Mouse (Mus musculus) forebrain, embryonic 16.5 days (tissue): Measurements from ENCODE around the gene Tdo2. TPM values are rescaled to one million over a fixed set of nuclear protein-coding genes. Genes with fewer than 3 reads are reported as not detected.

Source experiments
- ATAC-seq: fragments of 200-750 bp; cut with Nextera tagmentation; 2 replicates; pipeline ENCODE4 v1.8.0; 2017; ENCODE audit warnings: mild to moderate bottlenecking, moderate library complexity
- H3K27ac ChIP-seq: fragments of 300-500 bp; sonication (generic); 2 replicates; pipeline ENCODE4 v1.5.1; 2014; ENCODE audit warnings: low read length, control low read depth
- H3K27me3 ChIP-seq: fragments of 300-500 bp; sonication (generic); replicated peaks from 2 replicates; pipeline ENCODE4 v1.6.1; 2014; ENCODE audit warnings: low read length; ENCODE audit not compliant: control insufficient read depth, insufficient read depth
- H3K36me3 ChIP-seq: fragments of 300-500 bp; sonication (generic); 2 replicates; pipeline ENCODE4 v1.6.1; 2014; ENCODE audit not compliant: control insufficient read depth, insufficient read depth
- H3K4me1 ChIP-seq: fragments of 300-500 bp; sonication (generic); replicated peaks from 2 replicates; pipeline ENCODE4 v1.6.1; 2014; ENCODE audit warnings: low read length; ENCODE audit not compliant: control insufficient read depth, insufficient read depth
- H3K4me2 ChIP-seq: fragments of 300-500 bp; sonication (generic); 2 replicates; pipeline ENCODE4 v1.6.1; 2014; ENCODE audit warnings: mild to moderate bottlenecking, low read length, control low read depth
- H3K4me3 ChIP-seq: fragments of 300-500 bp; sonication (generic); replicated peaks from 2 replicates; pipeline ENCODE4 v1.5.1; 2014; ENCODE audit warnings: mild to moderate bottlenecking, low read length, control low read depth
- H3K9ac ChIP-seq: fragments of 300-500 bp; sonication (generic); replicated peaks from 2 replicates; pipeline ENCODE4 v1.6.1; 2014; ENCODE audit warnings: low read depth, low read length, control low read depth
- H3K9me3 ChIP-seq: fragments of 300-500 bp; sonication (generic); 2 replicates; pipeline ENCODE4 v1.6.1; 2016; ENCODE audit warnings: low read length; ENCODE audit not compliant: control insufficient read depth
- WGBS: fragments of 180-500 bp; shearing (Covaris S2); extraction: QIAGEN DNeasy Blood & Tissue Kit; methylation state at CpG from one replicate; pipeline ENCODE4 v1.1.7; 2014; 5-methylcytosine and 5-hydroxymethylcytosine counted together
- polyA plus RNA-seq: library from polyadenylated mRNA; unstranded; fragments of >200 nt; fragmentation: Nextera tagmentation; extraction: Ambion mirVana; gene quantifications from 2 replicates; pipeline ENCODE4 v1.2.1, GENCODE M21; 2015

Gene Tdo2
- polyA plus RNA-seq, 1 experiment from 2014 or later, result 1.3 TPM

- no peaks in the 10 kb centered on the region for H3K4me1 ChIP-seq
- H3K4me2 ChIP-seq, result no peak overlapping the region
- 94% methylated on average over 2 of the region's 2 CpGs for WGBS
- no peaks in the 10 kb centered on the region for H3K27me3 ChIP-seq
- no peak overlapping the region for H3K9ac ChIP-seq
- no peaks in the 10 kb centered on the region for H3K9me3 ChIP-seq
- H3K27ac ChIP-seq, result no peak overlapping the region
- H3K36me3 ChIP-seq, result no peaks in the 10 kb centered on the region
- H3K4me3 ChIP-seq, result no peak overlapping the region
- no peak for ATAC-seq
These were observed 10.1 kb upstream of the Tdo2 start for GRCm38 (mm10) chr3:81986103-81986502.

DNA sequence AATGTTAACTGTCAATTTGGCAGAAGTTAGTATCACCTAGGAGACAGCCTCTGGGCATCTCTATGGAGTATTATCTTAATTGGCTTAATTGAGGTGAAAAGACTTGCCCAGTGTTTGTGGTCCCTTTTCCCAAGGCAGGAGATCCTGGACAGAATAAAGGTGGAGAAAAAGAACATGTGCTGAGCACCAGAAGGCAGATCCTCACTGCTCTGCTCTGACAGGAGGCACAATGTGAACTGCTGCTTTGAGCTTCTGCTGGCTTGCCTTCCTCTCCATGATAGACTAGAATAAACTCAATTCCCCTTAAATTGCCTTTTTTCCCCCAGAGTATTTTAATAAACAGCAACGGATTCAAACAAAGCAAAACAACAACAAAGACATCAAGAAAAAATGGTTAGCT, 9.1 kb upstream of the Tdo2 start:
- no peak overlapping the region for H3K4me3 ChIP-seq
- H3K4me1 ChIP-seq, result no peaks in the 10 kb centered on the region
- H3K27ac ChIP-seq, result no peak overlapping the region
- no peaks in the 10 kb centered on the region for H3K9me3 ChIP-seq
- no peaks in the 10 kb centered on the region for H3K27me3 ChIP-seq
- H3K4me2 ChIP-seq, result no peak overlapping the region
- no peaks in the 10 kb centered on the region for H3K36me3 ChIP-seq
- H3K9ac ChIP-seq, result no peak overlapping the region
- WGBS, result 47% methylated on average over 1 of the region's 1 CpGs
- no peak for ATAC-seq

DNA sequence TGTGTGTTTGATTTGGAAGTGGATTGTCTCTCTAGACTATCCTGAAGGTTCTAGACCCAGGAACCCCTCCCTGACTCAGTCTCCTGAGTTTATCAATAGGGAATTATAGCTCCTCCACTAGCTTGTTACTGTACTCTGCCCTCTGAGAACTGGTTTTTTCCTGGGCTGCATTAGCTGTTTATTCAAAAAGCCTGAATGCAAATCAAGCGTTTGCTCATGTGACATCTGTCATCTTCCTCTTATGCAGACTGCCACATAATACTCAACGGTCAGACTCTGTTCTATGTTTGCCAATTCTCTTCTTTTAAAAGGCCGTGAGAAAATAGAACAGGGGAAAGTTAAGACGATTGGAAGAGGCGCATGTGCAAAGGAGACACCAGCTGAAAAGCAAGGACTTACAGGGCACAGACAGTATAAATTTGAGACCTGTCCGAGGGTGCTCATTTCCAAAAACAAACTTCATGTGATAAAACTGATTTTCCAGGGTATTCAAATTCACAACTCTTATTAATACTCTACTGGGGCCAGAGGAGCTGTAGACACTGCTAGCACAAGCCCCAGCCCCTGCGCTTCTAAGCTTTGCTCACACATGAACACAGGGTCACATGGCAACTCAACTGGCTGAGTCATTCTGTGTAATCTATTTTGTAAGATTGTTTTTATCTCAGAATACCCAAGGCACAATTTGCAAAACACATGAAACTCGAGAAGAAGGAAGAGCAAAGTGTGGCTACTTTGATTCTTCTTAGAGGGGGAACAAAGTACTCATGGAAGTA, 7.3 kb upstream of the Tdo2 start:
- no peak overlapping the region for H3K9ac ChIP-seq
- 76% methylated on average over 8 of the region's 8 CpGs for WGBS
- H3K36me3 ChIP-seq, result no peaks in the 10 kb centered on the region
- no peaks in the 10 kb centered on the region for H3K4me1 ChIP-seq
- H3K4me3 ChIP-seq, result no peak overlapping the region
- no peak overlapping the region for H3K27ac ChIP-seq
- no peaks in the 10 kb centered on the region for H3K27me3 ChIP-seq
- H3K4me2 ChIP-seq, result no peak overlapping the region
- ATAC-seq, result no peak
- no peaks in the 10 kb centered on the region for H3K9me3 ChIP-seq

DNA sequence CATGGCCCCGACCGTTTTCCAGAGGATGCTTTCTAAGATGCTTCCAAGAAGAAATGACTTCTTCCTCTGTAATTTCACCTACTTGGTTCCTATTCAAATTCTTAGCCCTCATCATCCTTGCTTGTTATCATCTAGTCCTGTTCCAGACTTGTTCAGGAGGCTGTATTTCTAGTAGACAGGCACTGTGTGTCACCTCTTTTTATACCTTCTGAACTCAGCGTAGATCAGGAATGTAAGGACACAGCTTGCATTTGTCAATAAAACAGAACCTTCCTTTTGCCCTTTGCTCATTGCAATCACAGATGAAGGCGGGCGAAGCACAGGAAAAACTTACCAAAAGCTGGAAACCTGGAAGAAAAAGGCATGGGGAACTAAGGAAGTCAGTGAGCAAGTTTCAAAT, 6.0 kb upstream of the Tdo2 start, which contains the start of gene Asic5:
TSS of gene Asic5 (plus strand) at position 301 of the 400 bp plus-strand sequence.
- Histone ChIP-seq H3K9ac (no peak within 1 kb of the TSS), H3K27ac (no peak within 1 kb of the TSS), H3K4me2 (no peak within 1 kb of the TSS), H3K36me3 (no peaks in the 10 kb centered on the region), H3K4me1 (no peaks in the 10 kb centered on the region), H3K27me3 (no peaks in the 10 kb centered on the region), H3K4me3 (no peak within 1 kb of the TSS), H3K9me3 (no peaks in the 10 kb centered on the region)
- ATAC-seq, result no peak
- WGBS, result 92% methylated on average over 5 of the region's 5 CpGs

GRCm38 (mm10) chr3:81981576-81981975, 5.6 kb upstream of the Tdo2 start:
- no peaks in the 10 kb centered on the region for H3K9me3 ChIP-seq
- H3K4me3 ChIP-seq, result no peak overlapping the region
- no peak overlapping the region for H3K27ac ChIP-seq
- H3K4me1 ChIP-seq, result no peaks in the 10 kb centered on the region
- 93% methylated on average over 5 of the region's 5 CpGs for WGBS
- H3K27me3 ChIP-seq, result no peaks in the 10 kb centered on the region
- no peak overlapping the region for H3K4me2 ChIP-seq
- ATAC-seq, result no peak
- H3K9ac ChIP-seq, result no peak overlapping the region
- no peaks in the 10 kb centered on the region for H3K36me3 ChIP-seq

- 73% methylated on average over 4 of the region's 4 CpGs for WGBS
- H3K9me3 ChIP-seq, result no peaks in the 10 kb centered on the region
- H3K27ac ChIP-seq, result no peak overlapping the region
- no peaks in the 10 kb centered on the region for H3K36me3 ChIP-seq
- no peaks in the 10 kb centered on the region for H3K27me3 ChIP-seq
- no peak overlapping the region for H3K4me2 ChIP-seq
- H3K9ac ChIP-seq, result no peak overlapping the region
- ATAC-seq, result no peak
- H3K4me3 ChIP-seq, result no peak overlapping the region
- H3K4me1 ChIP-seq, result no peaks in the 10 kb centered on the region
These were observed 395 bp downstream of the Tdo2 start for GRCm38 (mm10) chr3:81975607-81976006.

GRCm38 (mm10) chr3:81964596-81964995, 11.4 kb downstream of the Tdo2 start:
- Histone ChIP-seq H3K4me3 (no peak overlapping the region), H3K9me3 (no peaks in the 10 kb centered on the region), H3K27me3 (no peaks in the 10 kb centered on the region), H3K27ac (no peak overlapping the region), H3K9ac (no peak overlapping the region), H3K4me1 (peaks cover 2% of the 10 kb centered on the region; the same call in 1 of the 2 replicates), H3K4me2 (no peak overlapping the region), H3K36me3 (no peaks in the 10 kb centered on the region)
- no peak for ATAC-seq
- 56% methylated on average over 3 of the region's 3 CpGs for WGBS

DNA sequence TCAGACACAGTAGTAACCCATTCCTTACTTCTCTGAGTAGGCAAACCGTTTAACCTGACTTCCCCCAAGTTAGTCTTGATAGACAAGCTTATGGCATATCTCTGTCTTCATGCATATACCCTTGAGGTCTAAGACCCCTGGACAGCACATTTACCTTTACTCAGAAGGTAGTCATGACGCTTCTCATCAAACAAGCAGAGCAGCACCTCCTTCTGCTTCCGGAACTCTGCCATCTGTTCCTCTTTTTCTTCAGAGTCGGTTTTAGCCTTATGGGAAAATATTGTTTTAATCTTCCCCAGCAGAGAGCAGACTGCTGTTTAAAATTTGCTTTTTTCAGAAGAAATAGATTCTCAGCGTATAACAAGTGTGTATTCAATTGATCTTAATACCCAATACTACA, 12.2 kb downstream of the Tdo2 start:
- 72% methylated on average over 5 of the region's 5 CpGs for WGBS
- H3K4me3 ChIP-seq, result no peak overlapping the region

DNA sequence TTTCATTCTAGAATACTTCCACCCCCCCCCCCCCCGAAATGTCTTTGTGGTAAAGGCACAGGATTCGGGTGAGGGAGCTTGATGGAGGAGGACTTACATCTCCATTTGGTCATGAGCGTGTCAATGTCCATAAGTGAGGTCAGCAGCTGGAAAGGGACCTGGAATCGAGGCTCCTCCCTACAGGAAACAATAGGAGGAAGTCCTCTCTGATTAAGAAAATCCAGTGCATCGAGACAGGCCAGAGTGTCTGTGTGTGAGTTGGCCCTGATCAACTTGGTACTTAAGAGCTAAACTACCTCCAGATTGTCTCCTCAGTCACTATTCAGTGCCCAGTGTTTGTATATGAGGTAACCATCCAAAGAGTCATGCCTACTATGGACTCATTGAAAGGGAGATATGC, 14.7 kb downstream of the Tdo2 start:
- Histone ChIP-seq H3K4me3 (no peak overlapping the region), H3K27me3 (no peaks in the 10 kb centered on the region), H3K27ac (no peak overlapping the region), H3K9me3 (no peaks in the 10 kb centered on the region), H3K9ac (no peak overlapping the region), H3K4me2 (no peak overlapping the region), H3K36me3 (no peaks in the 10 kb centered on the region), H3K4me1 (peaks cover 2% of the 10 kb centered on the region; the same call in 1 of the 2 replicates)
- WGBS, result 87% methylated on average over 5 of the region's 5 CpGs
- ATAC-seq, result no peak

More for the DNA sequence above, 12.2 kb downstream of the Tdo2 start:
- no peak for ATAC-seq
- no peak overlapping the region for H3K27ac ChIP-seq
- no peaks in the 10 kb centered on the region for H3K36me3 ChIP-seq
- H3K27me3 ChIP-seq, result no peaks in the 10 kb centered on the region
- no peak overlapping the region for H3K4me2 ChIP-seq
- no peak overlapping the region for H3K9ac ChIP-seq
- no peaks in the 10 kb centered on the region for H3K9me3 ChIP-seq
- H3K4me1 ChIP-seq, result peaks cover 2% of the 10 kb centered on the region; the same call in 1 of the 2 replicates
